8 mouse cellular contexts compared by ENCODE assay signal in genomic region chr14:54875844-54876538, GRCm38 (mm10). TPM values are rescaled to one million over a fixed set of nuclear protein-coding genes. Genes with fewer than 3 reads are reported as not detected.
DNase-seq lines count a peak whose midpoint lies in the region; ATAC-seq and TF ChIP-seq lines count a peak whose summit lies in the region.

No protein-coding gene starts in this region.

- no peak for TF ChIP-seq CTCF in left cerebral cortex, adult 2 months (IDR thresholded peaks at IDR 0.05)
- no peak for TF ChIP-seq CTCF in bone marrow, adult 2 months (IDR thresholded peaks at IDR 0.05; ENCODE audit: control insufficient read depth, insufficient read depth, low read length)

- H3K27ac ChIP-seq in left cerebral cortex, adult 2 months, result peak overlapping the region; percentile 97
- peak overlapping the region; percentile 56; the same call in 1 of the 2 replicates for H3K27ac ChIP-seq in bone marrow, adult 2 months (ENCODE audit: control insufficient read depth, insufficient read depth, low read depth, low read length, poor library complexity)
- H3K27ac ChIP-seq in forebrain, embryonic 16.5 days (ENCODE audit: low read length), result peak overlapping the region; percentile 94
- 0 out of 2 replicates have a peak overlapping the region, but pooled peaks have one; percentile 38 for H3K27ac ChIP-seq in limb, embryonic 14.5 days (replicated peaks; ENCODE audit: low read depth, low read length)

- intact Hi-C loops in left cerebral cortex, adult 2 months (cut with DNase I), result no loop called here
- intact Hi-C loops in left cerebral cortex, postnatal 36 days (cut with DNase I), result no loop called here
- intact Hi-C loops in left cerebral cortex, postnatal 14 days (cut with DNase I), result no loop called here

- H3K9me3 ChIP-seq in forebrain, embryonic 16.5 days (ENCODE audit: control insufficient read depth, low read length), result no peaks in the 10 kb centered on the region
- no peaks in the 10 kb centered on the region for H3K9me3 ChIP-seq in limb, embryonic 14.5 days (ENCODE audit: control insufficient read depth, low read length)

- WGBS in bone marrow, adult 2 months, result 6% methylated on average over 36 of the region's 36 CpGs
- WGBS in forebrain, embryonic 16.5 days, result 2% methylated on average over 36 of the region's 36 CpGs
- WGBS in limb, embryonic 14.5 days, result 2% methylated on average over 36 of the region's 36 CpGs

- peak overlapping the region; percentile 85 for H3K9ac ChIP-seq in forebrain, embryonic 16.5 days (replicated peaks; ENCODE audit: low read depth, low read length)
- H3K9ac ChIP-seq in limb, embryonic 14.5 days (ENCODE audit: low read depth, low read length, severe bottlenecking), result peak overlapping the region; percentile 71

- peak; percentile 62 for ATAC-seq in forebrain, embryonic 16.5 days
- ATAC-seq in limb, embryonic 14.5 days (ENCODE audit: low FRiP score, low read depth), result peak; percentile 31; the same call in 1 of the 2 replicates
- 0 out of 2 replicates have a peak, but pooled peaks have one; percentile 28 for ATAC-seq in monocyte, adult 5-6 weeks (replicated peaks; ENCODE audit: insufficient number of reproducible peaks, low FRiP score, low TSS enrichment, poor library complexity, severe bottlenecking)

- H3K27me3 ChIP-seq in forebrain, embryonic 16.5 days (replicated peaks; ENCODE audit: control insufficient read depth, insufficient read depth, low read length), result no peaks in the 10 kb centered on the region
- peaks cover 23% of the 10 kb centered on the region; the same call in 1 of the 2 replicates for H3K27me3 ChIP-seq in limb, embryonic 14.5 days (ENCODE audit: control insufficient read depth, insufficient read depth, low read length)

- DNase-seq in left cerebral cortex, adult 2 months (ENCODE audit: extremely low spot score in 1 of 2, low spot score in 2 of 2), result no peak
- DNase-seq in left cerebral cortex, postnatal 36 days (ENCODE audit: low spot score in 2 of 2), result no peak
- DNase-seq in limb, embryonic 14.5 days (ENCODE audit: low spot score), result no peak
- no peak for DNase-seq in left cerebral cortex, postnatal 14 days (ENCODE audit: low spot score in 2 of 2)
- no peak for DNase-seq in cerebellum, postnatal 4 days (ENCODE audit: low spot score in 2 of 2)

- peak overlapping the region; percentile 98 for H3K4me2 ChIP-seq in forebrain, embryonic 16.5 days (ENCODE audit: low read length)
- H3K4me2 ChIP-seq in limb, embryonic 14.5 days (replicated peaks; ENCODE audit: low read depth, low read length, severe bottlenecking), result peak overlapping the region; percentile 98

- H3K4me1 ChIP-seq in bone marrow, adult 2 months (ENCODE audit: control insufficient read depth, insufficient read depth, low read length), result no peaks in the 10 kb centered on the region; the same call in 1 of the 2 replicates
- H3K4me1 ChIP-seq in forebrain, embryonic 16.5 days (replicated peaks; ENCODE audit: control insufficient read depth, insufficient read depth, low read length), result peaks cover 13% of the 10 kb centered on the region
- peaks cover 5% of the 10 kb centered on the region; the same call in 1 of the 2 replicates for H3K4me1 ChIP-seq in limb, embryonic 14.5 days (ENCODE audit: control insufficient read depth, insufficient read depth, low read length)

- no peak for TF ChIP-seq POLR2A in bone marrow, adult 2 months (IDR thresholded peaks at IDR 0.05; ENCODE audit: borderline replicate concordance, control insufficient read depth, low read depth, low read length)
- no peak for TF ChIP-seq POLR2A in limb, embryonic 14.5 days (IDR thresholded peaks at IDR 0.05; ENCODE audit: borderline replicate concordance, extremely low read depth, insufficient read depth, insufficient read length)

- H3K4me3 ChIP-seq in left cerebral cortex, adult 2 months, result peak overlapping the region; percentile 96
- peak overlapping the region; percentile 70 for H3K4me3 ChIP-seq in bone marrow, adult 2 months (replicated peaks; ENCODE audit: control insufficient read depth, low read depth, low read length)
- H3K4me3 ChIP-seq in forebrain, embryonic 16.5 days (replicated peaks; ENCODE audit: low read length), result peak overlapping the region; percentile 64
- H3K4me3 ChIP-seq in limb, embryonic 14.5 days (replicated peaks; ENCODE audit: low read length), result peak overlapping the region; percentile 72

- H3K36me3 ChIP-seq in forebrain, embryonic 16.5 days (ENCODE audit: control insufficient read depth, insufficient read depth), result no peaks in the 10 kb centered on the region
- no peaks in the 10 kb centered on the region for H3K36me3 ChIP-seq in limb, embryonic 14.5 days (ENCODE audit: control insufficient read depth, insufficient read depth, low read length)

RNA-seq across cellular contexts. Expression of gene Ppp1r3e, which starts 1.4 kb away (rescaled TPM):
- total RNA-seq in left cerebral cortex, adult 2 months (2021), result 10 to 100 TPM; 18.6 to 21.2 TPM
- total RNA-seq in left cerebral cortex, postnatal 36 days (2021), result 10 to 100 TPM; 15.2 to 17.2 TPM
- polyA plus RNA-seq in bone marrow, adult 2 months (2011; ENCODE audit: insufficient read depth, insufficient read length, low replicate concordance, missing spikeins), result 2.0 and 4.9 TPM in 2 replicates
- 1.7 and 2.6 TPM in 2 replicates for polyA plus RNA-seq in forebrain, embryonic 16.5 days (2015; fragmentation: Nextera tagmentation; extraction: Ambion mirVana)
- 7.0 and 8.0 TPM in 2 replicates for polyA plus RNA-seq in limb, embryonic 14.5 days (2012; rRNA removed)
- polyA plus RNA-seq in limb, embryonic 14.5 days (2014; fragmentation: Nextera tagmentation; extraction: Ambion mirVana), result 0.86 and 1.4 TPM in 2 replicates
- total RNA-seq in monocyte, adult 5-6 weeks (2017), result 1.3 to 2.7 TPM in 2 of 3 replicates, not detected in the other
- 10 to 100 TPM; 18.2 to 19.1 TPM for total RNA-seq in left cerebral cortex, postnatal 14 days (2021)

RNA-seq across cellular contexts. Expression of gene Homez, which starts 5.2 kb away (rescaled TPM):
- total RNA-seq in left cerebral cortex, adult 2 months (2021), result 10 to 100 TPM; 19.4 to 20.8 TPM
- 10 to 100 TPM; 15.9 to 22.1 TPM for total RNA-seq in left cerebral cortex, postnatal 36 days (2021)
- polyA plus RNA-seq in bone marrow, adult 2 months (2011; ENCODE audit: insufficient read depth, insufficient read length, low replicate concordance, missing spikeins), result 2.8 and 5.2 TPM in 2 replicates
- 12.1 and 13.4 TPM in 2 replicates for polyA plus RNA-seq in forebrain, embryonic 16.5 days (2015; fragmentation: Nextera tagmentation; extraction: Ambion mirVana)
- 5.9 and 6.3 TPM in 2 replicates for polyA plus RNA-seq in limb, embryonic 14.5 days (2012; rRNA removed)
- polyA plus RNA-seq in limb, embryonic 14.5 days (2014; fragmentation: Nextera tagmentation; extraction: Ambion mirVana), result 9.0 and 9.2 TPM in 2 replicates
- total RNA-seq in monocyte, adult 5-6 weeks (2017), result 2.1 to 16.7 TPM (median 5.1 TPM) in 3 replicates
- 10 to 100 TPM; 11.5 to 16.7 TPM for total RNA-seq in left cerebral cortex, postnatal 14 days (2021)

RNA-seq across cellular contexts. Expression of gene Bcl2l2, which starts 7.2 kb away (rescaled TPM):
- 100 to 1,000 TPM; 132 to 137 TPM for total RNA-seq in left cerebral cortex, adult 2 months (2021)
- 100 to 1,000 TPM; 131 to 145 TPM for total RNA-seq in left cerebral cortex, postnatal 36 days (2021)
- polyA plus RNA-seq in bone marrow, adult 2 months (2011; ENCODE audit: insufficient read depth, insufficient read length, low replicate concordance, missing spikeins), result 6.7 and 18.1 TPM in 2 replicates
- polyA plus RNA-seq in forebrain, embryonic 16.5 days (2015; fragmentation: Nextera tagmentation; extraction: Ambion mirVana), result 3.5 TPM in 2 replicates
- polyA plus RNA-seq in limb, embryonic 14.5 days (2012; rRNA removed), result 44.4 and 46.6 TPM in 2 replicates
- 5.4 and 5.5 TPM in 2 replicates for polyA plus RNA-seq in limb, embryonic 14.5 days (2014; fragmentation: Nextera tagmentation; extraction: Ambion mirVana)
- total RNA-seq in monocyte, adult 5-6 weeks (2017), result 2.2 to 9.0 TPM (median 4.0 TPM) in 3 replicates
- 100 to 1,000 TPM; 104 to 105 TPM for total RNA-seq in left cerebral cortex, postnatal 14 days (2021)

RNA-seq across cellular contexts. Expression of gene Gm20521, which starts 7.2 kb away (rescaled TPM):
- total RNA-seq in left cerebral cortex, adult 2 months (2021), result 1 to 10 TPM; 2.8 to 3.7 TPM
- not detected for total RNA-seq in left cerebral cortex, postnatal 36 days (2021)
- polyA plus RNA-seq in bone marrow, adult 2 months (2011; ENCODE audit: insufficient read depth, insufficient read length, low replicate concordance, missing spikeins), result not detected in 2 replicates
- not detected in 2 replicates for polyA plus RNA-seq in forebrain, embryonic 16.5 days (2015; fragmentation: Nextera tagmentation; extraction: Ambion mirVana)
- 0.16 and 1.7 TPM in 2 replicates for polyA plus RNA-seq in limb, embryonic 14.5 days (2012; rRNA removed)
- 0.19 TPM in 1 of 2 replicates, not detected in the other for polyA plus RNA-seq in limb, embryonic 14.5 days (2014; fragmentation: Nextera tagmentation; extraction: Ambion mirVana)
- 3.0 to 3.6 TPM in 2 of 3 replicates, not detected in the other for total RNA-seq in monocyte, adult 5-6 weeks (2017)
- total RNA-seq in left cerebral cortex, postnatal 14 days (2021), result 1 to 10 TPM in 1 of 2 experiments, under 1 TPM in 1; 0.40 to 2.1 TPM

RNA-seq across cellular contexts. Expression of gene Pabpn1, which starts 16.3 kb away (rescaled TPM):
- total RNA-seq in left cerebral cortex, adult 2 months (2021), result 100 to 1,000 TPM; 247 to 267 TPM
- 100 to 1,000 TPM; 194 to 280 TPM for total RNA-seq in left cerebral cortex, postnatal 36 days (2021)
- 124 and 140 TPM in 2 replicates for polyA plus RNA-seq in bone marrow, adult 2 months (2011; ENCODE audit: insufficient read depth, insufficient read length, low replicate concordance, missing spikeins)
- polyA plus RNA-seq in forebrain, embryonic 16.5 days (2015; fragmentation: Nextera tagmentation; extraction: Ambion mirVana), result 122 and 150 TPM in 2 replicates
- 476 and 495 TPM in 2 replicates for polyA plus RNA-seq in limb, embryonic 14.5 days (2012; rRNA removed)
- 137 and 147 TPM in 2 replicates for polyA plus RNA-seq in limb, embryonic 14.5 days (2014; fragmentation: Nextera tagmentation; extraction: Ambion mirVana)
- 141 to 211 TPM (median 184 TPM) in 3 replicates for total RNA-seq in monocyte, adult 5-6 weeks (2017)
- 100 to 1,000 TPM; 233 to 257 TPM for total RNA-seq in left cerebral cortex, postnatal 14 days (2021)

Comparison
In these comparisons a context has a peak if more than half of its experiments do, and no peak if none do; other contexts are left out.
1. H3K27ac ChIP-seq: peak in every context shown above with its lines; median percentile 97 in left cerebral cortex, adult 2 months; 94 in forebrain, embryonic 16.5 days; 56 in bone marrow, adult 2 months; 38 in limb, embryonic 14.5 days.
2. RNA of gene Bcl2l2, which starts 7.2 kb away (total RNA-seq): 131 to 145 TPM in left cerebral cortex, postnatal 36 days, 132 to 137 TPM in left cerebral cortex, adult 2 months and 104 to 105 TPM in left cerebral cortex, postnatal 14 days; 2.2 to 9.0 TPM in monocyte, adult 5-6 weeks; every median in the first group is over 10 times any median in the second.
3. Peak in every context shown above with its lines, with median percentiles within 50 percentile points of each other: H3K4me3 ChIP-seq and ATAC-seq.